Mouse (Mus musculus) CD8-positive naive resting alpha-beta T cell, adult 57 days (primary cell): ENCODE measurements around the gene Efl1. TPM values are rescaled to one million over a fixed set of nuclear protein-coding genes. Genes with fewer than 3 reads are reported as not detected.

Source experiments
- total RNA-seq: library from RNA; stranded (reverse); gene quantifications from one replicate; pipeline ENCODE4 v1.2.4, GENCODE M21; 2023

Gene Efl1
- 31.8 TPM for total RNA-seq

DNA sequence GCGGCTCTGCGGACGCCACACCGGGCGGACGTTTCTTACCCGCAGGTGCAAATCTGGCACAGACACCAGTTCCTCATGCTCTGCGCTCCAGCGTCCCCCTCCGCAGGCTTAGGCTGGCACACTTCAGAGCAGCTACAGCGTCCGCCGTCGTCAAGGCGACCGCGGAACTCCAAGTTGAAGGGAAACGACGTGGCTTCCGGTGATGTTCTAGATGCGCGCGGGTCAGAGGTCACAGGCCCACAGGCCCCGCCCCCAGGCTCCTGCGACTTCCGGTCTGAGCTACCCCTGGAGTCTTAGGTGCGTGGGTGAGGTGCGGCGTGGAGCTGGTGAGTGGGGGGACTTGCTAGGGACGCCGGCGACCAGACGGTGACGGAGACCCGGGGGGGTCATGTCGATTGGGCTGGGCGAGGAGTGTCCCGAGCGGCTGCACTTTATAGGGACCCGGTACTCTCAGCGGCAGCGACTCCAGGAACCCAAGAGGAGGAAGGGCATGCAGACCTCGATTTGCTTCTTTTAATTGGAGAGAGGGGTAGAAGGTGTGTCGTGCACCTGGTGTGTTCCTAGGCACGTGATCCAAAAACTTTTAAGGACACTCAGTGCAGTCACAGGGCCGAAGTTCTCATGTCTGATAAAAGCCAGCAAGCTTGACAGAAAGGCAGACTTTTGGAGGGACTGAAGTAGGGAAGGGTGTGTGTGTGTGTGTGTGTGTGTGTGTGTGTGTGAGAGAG, at the start of gene Efl1, which contains the start of gene Saxo2:
TSS of gene Efl1 (plus strand) at position 262 of the 728 bp plus-strand sequence.
TSS of gene Saxo2 (minus strand) at position 176 of the 728 bp plus-strand sequence.

Other genes starting within 250 kb of the Efl1 start
- not detected for gene Saxo2, start 86 bp upstream of the Efl1 start, total RNA-seq
- gene Mex3b, start 218.7 kb downstream of the Efl1 start, total RNA-seq = 16.3 TPM